Mouse (Mus musculus) forebrain, embryonic 13.5 days (tissue): ENCODE results near the gene Rdx. TPM values are rescaled to one million over a fixed set of nuclear protein-coding genes. Genes with fewer than 3 reads are reported as not detected.
A peak's percentile ranks its signal among the peaks of the same experiment; 100 is the strongest.

Experiments
- ATAC-seq: fragments of 200-750 bp; cut with Nextera tagmentation; 2 replicates; pipeline ENCODE4 v1.8.0; 2017
- H3K27ac ChIP-seq: fragments of 300-500 bp; sonication (generic); 2 replicates; pipeline ENCODE4 v1.5.1; 2015; ENCODE audit warnings: inconsistent platforms, mild to moderate bottlenecking, moderate library complexity
- H3K27me3 ChIP-seq: fragments of 300-500 bp; sonication (generic); 2 replicates; pipeline ENCODE4 v1.6.1; 2015; ENCODE audit warnings: mild to moderate bottlenecking, inconsistent platforms
- H3K36me3 ChIP-seq: fragments of 300-500 bp; sonication (generic); 2 replicates; pipeline ENCODE4 v1.6.1; 2015; ENCODE audit warnings: mild to moderate bottlenecking, inconsistent platforms; ENCODE audit not compliant: poor library complexity, severe bottlenecking
- H3K4me1 ChIP-seq: fragments of 300-500 bp; sonication (generic); 2 replicates; pipeline ENCODE4 v1.6.1; 2015; ENCODE audit warnings: inconsistent platforms
- H3K4me2 ChIP-seq: fragments of 300-500 bp; sonication (generic); 2 replicates; pipeline ENCODE4 v1.6.1; 2015; ENCODE audit warnings: inconsistent platforms, mild to moderate bottlenecking, moderate library complexity
- H3K4me3 ChIP-seq: fragments of 300-500 bp; sonication (generic); 2 replicates; pipeline ENCODE4 v1.5.1; 2015; ENCODE audit warnings: mild to moderate bottlenecking, inconsistent platforms
- H3K9ac ChIP-seq: fragments of 300-500 bp; sonication (generic); 2 replicates; pipeline ENCODE4 v1.6.1; 2015; ENCODE audit warnings: mild to moderate bottlenecking, inconsistent platforms
- H3K9me3 ChIP-seq: fragments of 300-500 bp; sonication (generic); replicated peaks from 2 replicates; pipeline ENCODE4 v1.6.1; 2016; ENCODE audit warnings: inconsistent platforms
- WGBS: fragments of 180-500 bp; shearing (Covaris S2); methylation state at CpG from one replicate; pipeline ENCODE4 v1.1.7; 2015; 5-methylcytosine and 5-hydroxymethylcytosine counted together
- polyA plus RNA-seq: library from polyadenylated mRNA; unstranded; fragments of >200 nt; fragmentation: Nextera tagmentation; extraction: Ambion mirVana; gene quantifications from 2 replicates; pipeline ENCODE4 v1.2.1, GENCODE M21; 2015

Rdx gene
- polyA plus RNA-seq, 1 experiment from 2014 or later = 148 TPM

DNA sequence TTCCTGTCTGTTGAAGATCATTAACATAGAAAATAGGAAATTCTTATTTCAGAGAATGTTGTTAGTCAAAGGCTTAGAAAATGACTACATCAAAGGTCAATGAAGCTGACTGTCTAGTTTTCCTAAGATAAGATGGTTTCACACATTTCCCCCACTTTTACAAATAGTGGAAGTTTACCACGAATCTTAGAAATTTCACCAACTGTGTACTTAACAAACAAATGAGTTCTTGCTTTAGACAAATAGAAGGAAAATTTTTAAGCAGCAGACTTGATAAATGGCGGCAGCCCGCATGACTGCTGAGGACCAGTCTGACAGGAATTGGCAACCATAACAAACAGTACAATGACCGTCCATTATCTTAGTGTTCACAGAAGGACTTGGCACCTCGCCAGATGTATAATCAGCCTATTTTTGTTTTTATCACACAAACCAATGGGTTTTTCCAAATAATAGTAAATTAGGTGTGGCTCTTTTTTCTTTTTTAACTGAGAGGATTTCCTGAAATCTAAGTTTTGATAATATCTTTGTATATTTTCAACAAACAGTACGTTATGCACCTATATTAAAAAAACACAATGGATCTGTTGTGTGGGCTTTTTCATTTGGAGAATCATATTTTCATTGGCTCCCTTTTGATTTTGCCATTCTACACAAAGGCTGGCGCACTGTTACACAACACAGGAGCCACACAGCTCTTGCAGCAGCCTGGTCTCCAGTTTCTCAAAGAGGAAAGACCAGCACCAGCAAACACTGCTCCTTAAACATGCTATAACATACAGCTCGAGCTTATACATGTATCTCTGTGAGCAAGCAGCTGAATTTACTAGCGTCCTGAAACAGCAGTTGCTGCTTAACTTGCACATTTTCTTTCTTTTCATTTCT, 18.2 kb upstream of the Rdx start:
- no peak overlapping the region for H3K4me2 ChIP-seq
- no peaks in the 10 kb centered on the region for H3K9me3 ChIP-seq
- H3K36me3 ChIP-seq = no peaks in the 10 kb centered on the region
- H3K27me3 ChIP-seq = no peaks in the 10 kb centered on the region
- 45% methylated on average over 9 of the region's 9 CpGs for WGBS
- ATAC-seq = peak; percentile 50; the same call in 1 of the 2 replicates
- H3K4me1 ChIP-seq = peaks cover 3% of the 10 kb centered on the region; the same call in 1 of the 2 replicates
- H3K9ac ChIP-seq = no peak overlapping the region
- H3K27ac ChIP-seq = no peak overlapping the region
- H3K4me3 ChIP-seq = no peak overlapping the region

DNA sequence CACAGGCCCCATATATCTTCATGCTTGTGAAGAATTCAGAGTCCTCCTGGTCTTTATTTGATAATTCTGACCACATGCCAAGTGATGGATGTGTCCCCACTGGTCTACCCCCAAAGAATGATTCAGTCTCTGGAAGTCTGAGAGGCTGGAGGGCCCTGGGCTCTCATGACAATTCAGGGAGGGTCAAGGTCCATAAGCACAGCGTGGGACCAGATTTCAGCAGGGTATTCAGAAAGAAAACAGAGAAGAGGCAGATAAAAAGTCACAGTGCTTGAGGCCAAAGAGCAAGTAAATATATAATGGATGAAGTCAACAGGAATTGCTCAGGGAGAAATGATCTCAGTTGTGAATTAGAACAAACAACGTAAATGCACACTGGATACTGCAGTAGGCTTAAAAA, 15.5 kb upstream of the Rdx start:
- WGBS = 71% methylated on average over 2 of the region's 2 CpGs
- no peaks in the 10 kb centered on the region for H3K36me3 ChIP-seq
- no peaks in the 10 kb centered on the region for H3K27me3 ChIP-seq

DNA sequence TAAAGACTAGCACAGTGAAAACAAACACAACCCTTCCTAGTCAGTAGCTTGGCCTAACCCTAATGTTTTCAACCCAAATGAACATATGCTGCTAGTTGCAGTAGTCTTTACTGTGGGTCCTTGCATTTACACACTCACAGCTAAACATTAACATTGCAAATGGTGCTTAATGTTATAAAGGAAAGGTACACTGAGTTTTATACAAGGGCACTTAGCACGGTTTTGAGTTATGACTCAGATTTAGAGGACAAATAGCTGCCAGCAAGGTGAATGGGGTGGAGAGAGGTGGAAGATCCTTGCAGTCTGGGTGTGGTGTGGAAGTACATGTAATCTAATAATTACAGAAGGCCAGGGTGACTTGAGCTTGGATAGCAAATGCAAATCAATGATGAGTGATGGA, 9.5 kb upstream of the Rdx start:
- no peak for ATAC-seq
- Histone ChIP-seq H3K36me3 (no peaks in the 10 kb centered on the region), H3K9me3 (no peaks in the 10 kb centered on the region), H3K27ac (no peak overlapping the region), H3K4me2 (no peak overlapping the region), H3K9ac (no peak overlapping the region), H3K27me3 (no peaks in the 10 kb centered on the region), H3K4me3 (no peak overlapping the region), H3K4me1 (no peaks in the 10 kb centered on the region)
- 95% methylated on average over 1 of the region's 1 CpGs for WGBS

More for the DNA sequence above, 15.5 kb upstream of the Rdx start:
- Histone ChIP-seq H3K9me3 (no peaks in the 10 kb centered on the region), H3K27ac (no peak overlapping the region), H3K4me1 (peaks cover 3% of the 10 kb centered on the region; the same call in 1 of the 2 replicates), H3K4me2 (no peak overlapping the region), H3K4me3 (no peak overlapping the region), H3K9ac (no peak overlapping the region)
- ATAC-seq = no peak

DNA sequence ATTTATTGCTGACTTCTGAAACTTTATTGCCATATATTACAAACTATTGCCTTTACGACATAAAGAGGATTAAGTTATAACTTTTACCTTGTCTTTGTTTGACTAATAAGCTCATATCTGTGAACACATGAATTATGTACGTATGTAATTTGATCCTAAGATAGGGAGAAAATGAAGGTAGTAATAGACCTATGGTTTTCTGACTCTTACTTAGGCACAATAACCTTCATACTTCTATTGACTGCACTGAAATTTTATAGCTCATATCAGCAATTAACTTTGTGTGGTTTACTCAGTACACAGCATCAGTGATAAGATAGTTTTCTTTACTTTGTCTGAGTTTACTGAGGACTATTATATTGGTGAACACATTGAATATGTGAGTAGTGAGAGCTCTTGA, 5.3 kb upstream of the Rdx start:
- Histone ChIP-seq H3K9ac (no peak overlapping the region), H3K4me3 (no peak overlapping the region), H3K27me3 (no peaks in the 10 kb centered on the region), H3K9me3 (no peaks in the 10 kb centered on the region), H3K4me1 (0 out of 2 replicates have a peak, but pooled peaks cover under 1% of the 10 kb centered on the region), H3K4me2 (no peak overlapping the region), H3K36me3 (no peaks in the 10 kb centered on the region), H3K27ac (no peak overlapping the region)
- no peak for ATAC-seq
- WGBS = 87% methylated on average over 2 of the region's 2 CpGs

DNA sequence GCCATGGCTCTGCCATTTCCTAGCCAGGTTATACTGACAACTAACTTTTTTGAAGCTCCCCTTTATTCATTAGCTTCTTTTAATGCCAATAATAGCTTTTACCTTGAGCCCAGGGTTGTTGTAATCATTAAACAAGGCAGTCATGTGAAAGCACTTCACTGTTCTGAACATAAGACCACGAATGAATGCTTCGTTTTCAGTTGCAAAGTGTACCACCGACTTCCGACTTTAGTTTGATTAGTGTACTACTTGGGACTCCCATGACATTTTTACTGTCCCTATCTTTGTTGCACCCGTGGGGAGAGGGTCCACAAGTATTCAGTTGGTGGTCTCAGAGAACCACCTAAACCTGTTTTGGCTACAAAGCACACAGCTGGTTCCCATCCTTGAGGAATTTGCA, 287 bp upstream of the Rdx start:
- ATAC-seq = no peak
- H3K9me3 ChIP-seq = no peaks in the 10 kb centered on the region
- H3K27me3 ChIP-seq = no peaks in the 10 kb centered on the region
- peaks cover 27% of the 10 kb centered on the region for H3K4me1 ChIP-seq
- H3K36me3 ChIP-seq = no peaks in the 10 kb centered on the region
- WGBS = 20% methylated on average over 5 of the region's 5 CpGs
- H3K4me2 ChIP-seq = peak overlapping the region; percentile 57
- H3K27ac ChIP-seq = no peak overlapping the region
- H3K9ac ChIP-seq = peak overlapping the region; percentile 97; the same call in 1 of the 2 replicates
- peak overlapping the region; percentile 96; the same call in 1 of the 2 replicates for H3K4me3 ChIP-seq

DNA sequence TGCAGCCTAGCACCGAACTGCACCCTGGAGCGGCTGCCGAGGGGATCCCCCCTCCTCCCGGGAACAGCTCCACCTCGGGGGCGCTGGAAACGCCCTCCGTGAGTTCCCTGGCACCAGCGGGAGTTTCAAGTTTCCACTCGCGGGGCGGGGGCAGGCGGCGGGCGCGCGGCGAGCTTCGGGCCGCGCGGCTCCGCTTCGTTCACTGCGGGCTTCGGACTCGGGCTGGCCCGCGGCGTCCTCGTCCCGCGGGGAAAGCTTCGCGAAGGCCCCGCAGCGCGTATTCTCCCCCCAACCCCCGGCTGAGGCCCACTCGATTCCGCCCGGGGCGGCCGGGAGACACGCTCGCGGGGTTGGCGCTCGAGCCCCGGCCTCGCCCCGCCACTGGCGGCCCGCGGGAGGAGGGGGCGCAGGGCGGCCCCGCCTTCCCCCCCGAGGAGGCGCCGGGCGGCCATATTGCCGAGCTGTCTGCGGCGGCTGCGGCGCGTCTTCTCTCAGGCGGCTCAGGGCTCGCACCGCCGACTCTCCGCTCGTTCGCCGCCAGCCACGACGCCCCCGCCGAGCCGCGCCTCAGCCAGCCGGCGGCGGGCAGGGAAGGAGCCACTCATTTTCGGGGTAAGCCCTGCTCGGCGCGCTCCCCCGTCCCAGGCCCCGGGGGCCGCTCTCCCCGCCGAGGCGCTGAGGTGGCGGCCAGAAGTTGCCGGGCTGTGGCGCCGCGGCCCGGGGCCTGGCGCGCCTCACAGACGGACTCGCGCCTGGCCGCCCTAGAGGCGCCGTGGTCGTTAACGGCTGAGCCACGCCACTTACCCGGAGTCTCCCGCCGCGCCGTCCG, 1.1 kb downstream of the Rdx start:
- Histone ChIP-seq H3K9ac (peak overlapping the region; percentile 97), H3K4me1 (peaks cover 27% of the 10 kb centered on the region), H3K27ac (peak overlapping the region; percentile 98), H3K4me3 (peak overlapping the region; percentile 96), H3K27me3 (no peaks in the 10 kb centered on the region), H3K9me3 (no peaks in the 10 kb centered on the region), H3K36me3 (no peaks in the 10 kb centered on the region), H3K4me2 (peak overlapping the region; percentile 57)
- WGBS = under 1% methylated on average over 69 of the region's 118 CpGs
- peak; percentile 95 for ATAC-seq

DNA sequence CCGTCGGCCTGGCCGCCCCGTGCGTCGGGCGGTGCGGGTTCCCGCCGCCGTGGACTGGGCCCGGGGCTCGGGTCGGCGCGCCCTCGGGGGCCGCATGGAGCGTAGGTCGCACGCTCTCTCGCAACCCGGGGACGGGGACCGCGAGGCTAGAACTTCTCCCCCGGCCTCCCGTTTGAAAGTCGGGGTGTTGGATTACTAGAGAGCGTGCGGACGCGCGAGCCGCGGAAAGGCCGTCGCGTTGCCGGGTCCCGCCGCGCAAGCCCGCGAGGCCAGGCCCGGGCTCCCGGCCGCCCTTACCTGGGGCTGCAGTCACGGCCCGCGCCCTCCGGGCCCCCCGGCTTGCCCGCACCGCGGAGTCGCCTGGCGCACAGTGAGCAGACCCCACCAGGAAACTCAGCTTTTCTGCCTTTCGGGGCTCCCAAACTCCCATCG, 1.7 kb downstream of the Rdx start:
- WGBS = under 1% methylated on average over 56 of the region's 60 CpGs
- Histone ChIP-seq H3K9me3 (no peaks in the 10 kb centered on the region), H3K27ac (peak overlapping the region; percentile 98), H3K4me2 (peak overlapping the region; percentile 57), H3K36me3 (no peaks in the 10 kb centered on the region), H3K27me3 (no peaks in the 10 kb centered on the region), H3K4me1 (peaks cover 27% of the 10 kb centered on the region), H3K9ac (peak overlapping the region; percentile 97), H3K4me3 (peak overlapping the region; percentile 96)
- ATAC-seq = peak; percentile 67

DNA sequence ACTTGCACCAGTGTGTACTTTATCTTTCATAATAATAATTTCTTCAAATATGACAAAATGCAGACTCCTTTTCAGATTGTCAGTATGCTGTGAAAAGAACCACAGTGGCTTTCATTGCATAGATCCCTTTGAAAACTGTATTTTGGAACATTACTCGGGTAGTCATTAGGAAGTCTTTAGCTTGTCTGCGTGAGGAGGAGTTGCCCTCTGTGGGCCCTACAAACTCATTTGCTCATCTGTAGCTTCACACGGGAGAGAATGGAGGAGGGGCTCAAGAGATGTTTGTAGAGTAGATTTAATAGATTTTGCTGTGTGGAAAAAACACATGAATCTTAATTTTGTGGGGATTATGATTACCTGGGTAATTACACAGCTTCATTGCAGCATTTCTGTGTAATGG, 2.6 kb downstream of the Rdx start:
- no peak for ATAC-seq
- Histone ChIP-seq H3K27ac (no peak overlapping the region), H3K4me1 (peaks cover 27% of the 10 kb centered on the region), H3K9ac (peak overlapping the region; percentile 97), H3K4me2 (peak overlapping the region; percentile 57), H3K4me3 (peak overlapping the region; percentile 96), H3K27me3 (no peaks in the 10 kb centered on the region), H3K9me3 (no peaks in the 10 kb centered on the region), H3K36me3 (no peaks in the 10 kb centered on the region)
- WGBS = 0% methylated on average over 3 of the region's 3 CpGs

DNA sequence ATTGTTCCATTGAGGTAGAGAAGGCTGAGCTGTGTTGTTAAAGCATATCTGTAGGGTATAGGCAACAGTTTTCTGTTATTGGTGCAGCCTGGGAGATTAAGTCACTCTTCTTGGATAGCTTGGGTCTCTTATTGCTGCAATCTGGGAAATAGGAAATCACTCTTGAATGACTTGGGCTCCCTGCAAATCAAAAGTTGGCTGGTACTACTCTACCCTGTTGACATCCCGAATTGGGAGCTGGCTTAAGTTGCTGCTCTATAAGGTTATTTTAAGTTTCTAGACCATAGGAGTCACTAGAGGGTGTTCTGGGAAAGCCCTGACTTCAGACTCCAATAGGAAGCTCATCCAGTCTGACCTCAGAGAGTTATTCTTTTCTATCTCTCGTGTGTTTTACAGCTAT, 3.4 kb downstream of the Rdx start:
- ATAC-seq = no peak
- Histone ChIP-seq H3K4me2 (peak overlapping the region; percentile 57), H3K4me1 (peaks cover 27% of the 10 kb centered on the region), H3K27ac (no peak overlapping the region), H3K9ac (no peak overlapping the region), H3K36me3 (no peaks in the 10 kb centered on the region), H3K4me3 (peak overlapping the region; percentile 96), H3K27me3 (no peaks in the 10 kb centered on the region), H3K9me3 (no peaks in the 10 kb centered on the region)
- WGBS = 49% methylated on average over 2 of the region's 2 CpGs

DNA sequence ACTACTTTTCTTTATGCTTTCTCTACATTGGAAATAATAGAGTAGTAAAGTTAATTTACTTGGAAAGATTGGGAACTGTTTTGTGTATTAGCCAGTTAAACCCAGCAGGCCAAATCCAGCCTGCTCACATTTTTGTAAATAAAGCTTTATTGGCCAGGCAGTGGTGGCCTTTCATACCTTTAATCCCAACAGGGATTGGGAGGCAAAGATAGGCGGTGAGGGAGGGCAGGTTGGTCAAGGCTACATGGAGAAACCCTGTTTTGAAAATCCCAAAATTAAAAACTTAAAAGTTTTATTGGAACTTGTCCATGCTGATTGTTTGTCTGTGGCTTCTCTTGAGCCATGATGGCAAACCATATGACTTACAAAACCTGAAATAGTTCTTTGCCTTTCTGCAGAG, 5.2 kb downstream of the Rdx start:
- Histone ChIP-seq H3K27me3 (no peaks in the 10 kb centered on the region), H3K9ac (no peak overlapping the region), H3K4me3 (no peak overlapping the region), H3K4me1 (peaks cover 21% of the 10 kb centered on the region), H3K4me2 (no peak overlapping the region), H3K9me3 (no peaks in the 10 kb centered on the region), H3K27ac (no peak overlapping the region), H3K36me3 (no peaks in the 10 kb centered on the region)
- no peak for ATAC-seq
- 64% methylated on average over 1 of the region's 1 CpGs for WGBS

DNA sequence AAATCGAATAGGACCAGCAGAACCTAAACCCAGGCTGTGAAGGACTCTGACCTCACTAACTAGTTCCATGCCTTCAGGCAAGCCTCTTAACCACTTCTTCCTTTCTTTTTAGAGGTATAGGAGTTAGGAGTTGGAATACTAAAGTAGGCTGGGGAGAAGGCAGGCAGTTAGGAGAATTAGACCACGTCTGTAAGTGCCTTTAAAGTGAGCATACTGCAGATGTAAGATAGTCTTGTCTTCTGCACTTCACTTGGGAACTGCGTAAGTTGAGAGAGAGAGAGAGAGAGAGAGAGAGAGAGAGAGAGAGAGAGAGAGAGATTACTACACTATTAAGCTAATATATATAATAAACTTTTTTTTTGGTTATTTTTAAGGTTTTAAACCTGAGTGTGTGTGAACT, 8.3 kb downstream of the Rdx start:
- Histone ChIP-seq H3K4me3 (no peak overlapping the region), H3K36me3 (no peaks in the 10 kb centered on the region), H3K27me3 (no peaks in the 10 kb centered on the region), H3K9me3 (no peaks in the 10 kb centered on the region), H3K4me2 (no peak overlapping the region), H3K27ac (no peak overlapping the region), H3K4me1 (peaks cover 21% of the 10 kb centered on the region), H3K9ac (no peak overlapping the region)
- WGBS = 83% methylated on average over 3 of the region's 3 CpGs
- no peak for ATAC-seq

DNA sequence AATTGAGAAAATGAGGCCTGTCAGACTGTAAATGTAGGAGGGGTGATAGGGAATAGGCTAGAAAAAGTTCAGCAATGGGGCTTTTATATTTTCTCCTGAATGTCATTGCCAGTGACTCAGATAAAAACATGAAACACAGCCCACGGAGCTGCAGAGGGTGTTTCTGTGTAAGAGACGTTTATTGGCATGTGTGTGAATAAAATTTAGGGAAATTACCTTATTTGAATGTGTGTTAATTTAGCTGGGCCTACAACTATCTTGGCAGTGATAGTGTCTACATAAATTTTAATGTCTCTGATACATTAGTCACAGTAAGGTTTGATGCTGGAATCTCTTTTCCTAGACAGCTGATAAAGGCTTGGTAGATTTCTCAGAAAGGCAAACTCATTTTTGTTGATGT, 12.8 kb downstream of the Rdx start:
- H3K27me3 ChIP-seq = no peaks in the 10 kb centered on the region
- H3K4me3 ChIP-seq = no peak overlapping the region
- H3K4me1 ChIP-seq = peaks cover 12% of the 10 kb centered on the region
- H3K27ac ChIP-seq = no peak overlapping the region
- ATAC-seq = no peak
- no peak overlapping the region for H3K4me2 ChIP-seq
- peaks cover 14% of the 10 kb centered on the region for H3K36me3 ChIP-seq
- H3K9ac ChIP-seq = no peak overlapping the region
- 69% methylated on average over 2 of the region's 2 CpGs for WGBS
- no peaks in the 10 kb centered on the region for H3K9me3 ChIP-seq
